Mouse (Mus musculus): ENCODE measurements around the gene Kif22. TPM values are rescaled to one million over a fixed set of nuclear protein-coding genes. Genes with fewer than 3 reads are reported as not detected.

The Kif22 gene
- total RNA-seq, 2 experiments from 2014 or later = 5.3 to 8.2 TPM

DNA sequence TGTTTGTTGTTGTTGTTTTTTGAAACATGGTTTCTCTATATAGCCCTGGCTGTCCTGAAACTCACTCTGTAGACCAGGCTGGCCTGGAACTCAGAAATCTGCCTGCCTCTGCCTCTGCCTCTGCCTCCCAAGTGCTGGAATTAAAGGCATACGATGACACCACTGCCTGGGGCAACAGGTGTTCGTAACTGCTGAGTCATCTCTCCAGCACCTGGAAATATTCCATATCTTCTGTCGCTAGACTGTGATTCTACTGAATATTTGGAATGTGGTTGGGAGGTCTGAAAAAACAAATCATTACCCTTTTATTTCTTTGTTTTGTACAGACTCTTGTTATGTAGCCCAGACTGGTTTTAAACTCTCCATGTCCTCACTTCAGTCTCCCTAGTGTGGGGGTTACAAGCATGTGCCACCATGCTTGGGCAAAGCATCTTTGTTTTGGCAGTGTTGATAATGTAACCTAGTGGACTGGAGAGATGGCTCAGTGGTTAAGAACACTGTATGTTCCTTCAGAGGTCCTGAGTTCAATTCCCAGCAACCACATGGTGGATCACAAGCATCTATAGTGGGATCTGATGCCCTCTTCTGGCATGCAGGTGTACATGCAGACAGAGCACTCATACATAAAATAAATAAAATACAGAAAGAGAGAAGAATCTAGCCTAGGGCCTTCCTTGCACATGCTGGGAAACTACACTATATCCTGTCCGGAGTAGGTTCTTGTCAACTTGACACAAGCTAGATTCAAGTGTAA lies 38.0 kb downstream of the Kif22 start:
- intact Hi-C loops (cut with DNase I) = no loop called here
- DNase-seq (ENCODE audit: low spot score in 2 of 2) = no peak

DNA sequence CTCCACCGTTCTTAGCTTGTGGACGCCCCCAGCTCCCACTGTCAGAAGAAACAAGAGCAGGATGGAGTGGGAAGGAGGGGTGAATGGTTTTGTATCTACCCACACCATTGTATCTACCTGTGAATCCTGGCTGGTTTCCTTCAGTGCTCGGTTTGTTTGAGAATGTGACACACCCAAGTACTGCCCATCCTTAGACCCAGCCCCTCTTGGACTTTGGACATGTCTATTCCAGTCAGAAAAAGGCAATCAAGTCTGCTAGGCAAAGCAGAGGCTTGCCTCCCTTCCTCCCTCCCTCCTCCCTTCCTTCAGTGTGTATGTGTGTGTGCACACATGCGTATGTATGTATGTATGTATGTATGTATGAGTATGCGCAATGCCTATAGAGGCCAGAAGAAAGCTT lies 38.7 kb downstream of the Kif22 start:
- DNase-seq (ENCODE audit: low spot score in 2 of 2) = no peak
- intact Hi-C loops (cut with DNase I) = no loop called here

DNA sequence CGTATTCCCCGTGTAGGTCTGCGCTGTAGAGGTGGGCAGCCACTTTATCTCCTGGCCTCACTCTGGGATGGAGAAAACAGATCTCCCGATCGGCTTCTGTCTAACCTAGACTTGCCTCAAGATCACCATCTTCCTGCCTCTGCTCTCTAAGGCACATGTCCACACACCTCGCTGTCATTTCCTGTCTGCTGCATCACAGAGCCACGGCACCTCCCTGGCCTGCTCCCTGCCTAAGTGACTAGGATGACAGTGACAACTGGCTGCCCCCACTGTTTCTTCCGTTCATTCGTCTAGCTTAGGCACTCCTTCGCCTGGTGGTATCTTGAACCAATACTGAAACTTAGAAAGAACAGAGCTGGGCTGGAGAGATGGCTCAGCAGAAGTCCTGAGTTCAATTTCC lies 42.7 kb downstream of the Kif22 start:
- DNase-seq (ENCODE audit: low spot score in 2 of 2) = no peak
- intact Hi-C loops (cut with DNase I) = no loop called here

DNA sequence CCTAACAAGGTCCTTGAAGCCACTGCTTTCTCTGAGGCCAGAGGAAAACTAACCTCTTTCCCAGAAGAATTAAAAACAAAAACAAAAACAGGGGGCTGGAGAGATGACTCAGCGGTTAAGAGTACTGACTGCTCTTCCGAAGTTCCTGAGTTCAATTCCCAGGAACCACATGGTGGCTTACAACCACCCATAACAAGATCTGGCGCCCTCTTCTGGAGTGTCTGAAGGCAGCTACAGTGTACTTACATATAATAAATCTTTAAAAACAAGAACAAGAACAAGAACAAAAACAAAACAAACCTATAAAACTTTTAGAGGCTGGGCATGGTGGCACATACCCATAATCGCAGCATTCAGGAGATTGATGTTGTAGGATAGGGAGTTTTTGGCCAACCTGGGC lies 45.8 kb downstream of the Kif22 start:
- intact Hi-C loops (cut with DNase I) = no loop called here
- no peak for DNase-seq (ENCODE audit: low spot score in 2 of 2)

DNA sequence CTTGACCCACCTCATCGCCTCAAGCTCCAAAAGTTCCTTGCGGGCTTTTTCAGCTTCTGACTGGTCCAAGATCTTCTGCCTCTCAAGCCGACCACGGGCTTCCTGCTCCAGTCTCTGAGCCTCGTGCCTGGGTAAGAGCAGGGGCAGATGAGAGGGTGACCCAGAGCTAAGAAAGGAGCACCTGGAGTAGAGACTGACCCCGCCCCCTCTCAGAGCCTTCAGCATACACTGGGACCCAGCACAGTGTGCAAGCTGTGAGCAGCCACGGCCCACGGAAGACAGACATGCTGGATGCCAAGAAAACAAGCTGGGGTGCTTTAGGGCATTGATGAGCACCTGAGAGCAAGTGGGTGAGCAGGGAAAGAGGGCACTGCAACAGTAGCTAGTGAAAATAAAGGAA lies 53.5 kb downstream of the Kif22 start:
- intact Hi-C loops (cut with DNase I) = no loop called here
- no peak for DNase-seq (ENCODE audit: low spot score in 2 of 2)

DNA sequence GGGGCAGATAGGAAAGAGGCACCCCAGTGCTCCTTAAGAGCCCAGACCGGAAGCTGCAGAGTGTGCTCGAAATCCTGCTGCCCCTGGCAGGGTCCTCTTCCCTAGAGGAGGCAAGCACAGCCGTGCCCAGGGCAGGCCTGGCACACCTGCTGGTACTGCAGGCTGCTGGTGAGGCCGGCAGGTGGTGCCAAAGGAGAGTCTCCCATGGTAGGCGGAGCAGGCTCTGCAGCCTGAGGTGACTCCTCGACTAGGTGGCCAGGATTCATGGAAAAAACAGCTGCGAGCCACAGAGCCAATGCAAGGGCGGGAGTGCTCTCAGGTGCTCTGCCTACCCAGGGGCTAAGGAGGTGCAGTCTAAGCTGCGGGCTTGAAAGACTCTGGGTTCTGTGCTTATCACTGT lies 56.0 kb downstream of the Kif22 start:
- peak; percentile 47 to 54 for DNase-seq (ENCODE audit: low spot score in 2 of 2)
- intact Hi-C loops (cut with DNase I) = no loop called here

DNA sequence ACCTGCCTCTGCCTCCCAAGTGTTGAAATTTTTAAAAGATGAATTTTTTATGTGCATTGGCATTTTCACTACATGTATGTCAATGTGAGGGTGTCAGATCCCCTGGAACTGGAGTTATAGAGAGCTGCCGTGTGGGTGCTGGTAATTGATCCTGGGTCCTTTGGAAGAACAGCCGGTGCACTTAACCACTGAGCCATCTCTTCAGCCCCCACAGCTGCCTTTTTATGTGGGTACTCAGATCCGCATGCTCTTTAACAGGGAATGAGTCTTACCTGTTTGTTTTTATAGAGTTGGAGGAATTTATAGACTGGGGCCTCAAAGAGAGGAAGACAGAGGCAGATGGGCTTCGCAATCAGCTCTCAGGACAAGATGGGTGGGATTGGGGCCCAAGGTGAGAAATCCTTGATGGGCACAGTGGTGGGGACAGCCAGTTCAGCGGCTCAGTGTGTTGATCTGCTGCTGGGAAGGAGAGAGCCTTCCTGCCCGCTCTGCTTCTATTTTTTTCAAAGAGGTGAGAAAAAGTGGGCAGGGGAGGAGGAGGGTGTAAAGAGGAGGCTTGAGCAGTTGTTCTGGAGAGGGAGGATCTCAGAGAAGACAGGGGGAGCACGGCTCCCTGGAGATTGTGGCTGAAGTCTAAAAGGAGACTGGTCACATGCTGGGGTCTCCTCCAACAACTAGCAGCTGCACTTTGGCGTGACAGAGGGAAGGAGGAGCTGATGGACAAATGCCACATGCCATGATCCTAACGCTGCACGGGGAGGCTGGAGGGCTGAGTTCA lies 57.4 kb downstream of the Kif22 start:
- intact Hi-C loops (cut with DNase I) = loop anchor here (2.0 kb wide), 1 partner anchor 24 kb away; no protein-coding TSS in a partner anchor

DNA sequence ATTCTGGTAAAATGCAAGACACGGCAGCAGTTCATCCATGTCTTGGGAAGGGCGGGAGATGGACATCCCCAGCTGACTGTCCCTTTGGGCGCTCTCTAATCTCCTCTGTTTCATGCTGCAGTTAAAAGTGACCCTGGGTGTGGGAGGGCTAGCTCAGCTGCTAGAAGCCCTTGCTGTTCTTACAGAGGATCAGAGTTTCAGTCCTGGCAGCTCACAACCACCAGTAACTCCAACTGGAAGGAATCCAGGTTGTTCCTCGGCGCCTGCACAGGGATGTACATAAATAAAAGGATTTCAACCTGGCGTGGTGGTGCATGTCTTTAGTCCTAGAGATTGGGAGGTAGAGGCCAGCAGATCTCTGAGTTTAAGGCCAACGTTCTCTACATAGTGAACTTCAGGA lies 59.2 kb downstream of the Kif22 start:
- intact Hi-C loops (cut with DNase I) = no loop called here
- DNase-seq (ENCODE audit: low spot score in 2 of 2) = no peak

More for the DNA sequence above, 57.4 kb downstream of the Kif22 start:
- peak; percentile 53 to 72 for DNase-seq (ENCODE audit: low spot score in 2 of 2)

DNA sequence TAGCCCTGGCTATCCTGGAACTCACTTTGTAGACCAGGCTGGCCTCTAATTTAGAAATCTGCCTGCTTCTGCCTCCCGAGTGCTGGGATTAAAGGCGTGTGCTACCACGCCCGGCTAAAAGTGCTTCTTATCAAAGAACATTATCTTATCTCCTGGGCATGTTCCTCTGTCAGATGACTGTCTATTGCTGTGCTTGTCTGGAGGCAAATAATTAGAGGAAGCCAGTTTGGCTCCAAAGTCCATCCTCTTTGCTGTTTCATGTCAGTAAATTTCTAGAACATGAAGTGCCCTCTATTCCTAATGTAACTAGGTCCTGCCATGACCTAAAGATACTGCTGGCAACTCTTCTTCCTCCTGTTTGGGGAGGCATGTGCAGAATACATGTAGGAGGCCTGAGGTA lies 60.2 kb downstream of the Kif22 start:
- intact Hi-C loops (cut with DNase I) = no loop called here
- DNase-seq (ENCODE audit: low spot score in 2 of 2) = no peak

DNA sequence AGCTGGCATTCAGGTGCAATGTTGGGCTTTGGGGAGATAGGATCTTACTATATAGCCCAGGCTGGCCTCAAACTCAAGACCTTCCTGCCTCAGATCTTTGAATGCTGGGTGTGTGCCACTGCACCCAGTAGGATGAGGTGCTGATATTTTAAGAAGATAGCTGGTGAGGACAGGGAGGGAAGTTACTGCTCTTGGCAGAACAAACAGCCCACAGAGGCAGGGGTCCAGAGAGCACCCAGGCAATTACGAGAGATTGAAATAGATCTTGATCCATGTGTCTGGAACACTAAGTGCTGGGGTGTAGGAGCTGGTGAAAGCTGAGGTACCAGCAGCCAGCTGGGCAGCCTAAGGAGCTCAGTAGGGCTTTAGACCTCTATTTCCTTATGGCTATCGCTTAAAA lies 60.7 kb downstream of the Kif22 start:
- intact Hi-C loops (cut with DNase I) = no loop called here
- DNase-seq (ENCODE audit: low spot score in 2 of 2) = no peak

DNA sequence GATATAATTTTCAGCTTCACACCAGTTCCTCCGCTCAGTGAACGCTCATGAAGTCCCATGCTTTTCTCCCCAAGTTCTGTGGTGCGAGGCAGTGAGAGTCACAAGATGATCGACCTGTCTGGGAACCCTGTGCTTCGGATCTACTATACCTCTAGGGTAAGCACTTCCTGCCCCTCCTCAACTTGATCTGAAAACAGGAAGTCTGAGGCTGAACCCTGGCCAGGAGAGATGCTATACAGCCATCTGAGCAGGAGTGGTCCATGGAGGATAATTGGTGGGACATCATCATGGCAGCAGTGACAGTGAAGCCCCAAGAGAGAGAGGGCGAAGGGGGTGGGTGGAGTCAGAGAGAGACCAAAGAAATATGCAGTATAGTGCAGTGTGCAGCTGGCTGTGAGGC lies 63.4 kb downstream of the Kif22 start:
- intact Hi-C loops (cut with DNase I) = loop anchor here (5.0 kb wide), 1 partner anchor 123 kb away; no protein-coding TSS in a partner anchor
- DNase-seq (ENCODE audit: low spot score in 2 of 2) = no peak

Small RNA genes lying within 50 kb of the gene (microRNA-seq; reads per million reads assigned to microRNA genes)
- not detected for gene Gm44343

Other genes with a start within 250 kb of the Kif22 start
- gene Ppp4c, start 250.0 kb downstream of the Kif22 start, total RNA-seq (2021) = 10 to 100 TPM; 47.5 to 49.9 TPM
- 10 to 100 TPM; 81.6 to 84.1 TPM for gene Fam57b, start 244.8 kb downstream of the Kif22 start, total RNA-seq (2021)
- not detected for gene 4930451I11Rik, start 210.8 kb downstream of the Kif22 start, total RNA-seq (2021)
- gene Doc2a, start 195.1 kb downstream of the Kif22 start, total RNA-seq (2021) = 10 to 100 TPM; 56.3 to 67.0 TPM
- 10 to 100 TPM; 31.1 to 33.8 TPM for gene Hirip3, start 180.5 kb downstream of the Kif22 start, total RNA-seq (2021)
- gene Ino80e, start 180.1 kb downstream of the Kif22 start, total RNA-seq (2021) = 10 to 100 TPM; 47.8 to 49.4 TPM
- 100 to 1,000 TPM; 152 to 156 TPM for gene Taok2, start 157.8 kb downstream of the Kif22 start, total RNA-seq (2021)
- gene Tmem219, start 119.6 kb downstream of the Kif22 start, total RNA-seq (2021) = 10 to 100 TPM; 22.4 to 25.3 TPM
- gene Kctd13, start 113.6 kb downstream of the Kif22 start, total RNA-seq (2021) = 100 to 1,000 TPM; 149 to 167 TPM
- 10 to 100 TPM; 47.2 to 53.0 TPM for gene Asphd1, start 92.9 kb downstream of the Kif22 start, total RNA-seq (2021)
- gene Sez6l2, start 91.9 kb downstream of the Kif22 start, total RNA-seq (2021) = 100 to 1,000 TPM; 413 to 414 TPM
- 100 to 1,000 TPM; 182 to 199 TPM for gene Cdipt, start 66.6 kb downstream of the Kif22 start, total RNA-seq (2021)
- gene Cdiptos, start 66.4 kb downstream of the Kif22 start, total RNA-seq (2021) = not detected
- gene Mvp, start 27.9 kb downstream of the Kif22 start, total RNA-seq (2021) = 1 to 10 TPM; 6.8 to 8.6 TPM
- under 1 TPM in 1 of 2 experiments, not detected in 1; 0.99 TPM for gene Pagr1b, start 26.0 kb downstream of the Kif22 start, total RNA-seq (2021)
- gene Pagr1a, start 25.1 kb downstream of the Kif22 start, total RNA-seq (2021) = 10 to 100 TPM; 25.4 to 28.8 TPM
- 10 to 100 TPM; 36.5 to 50.3 TPM for gene Gm42742, start 21.4 kb downstream of the Kif22 start, total RNA-seq (2021)
- gene Prrt2, start 21.3 kb downstream of the Kif22 start, total RNA-seq (2021) = 100 to 1,000 TPM; 213 to 222 TPM
- 100 to 1,000 TPM; 227 to 234 TPM for gene Maz, start 15.4 kb downstream of the Kif22 start, total RNA-seq (2021)
- gene Zg16, start 44.9 kb upstream of the Kif22 start, total RNA-seq (2021) = not detected
- 1 to 10 TPM; 1.1 to 1.3 TPM for gene AI467606, start 48.9 kb upstream of the Kif22 start, total RNA-seq (2021)
- gene Qprt, start 79.8 kb upstream of the Kif22 start, total RNA-seq (2021) = under 1 TPM in 1 of 2 experiments, not detected in 1; 0.63 TPM
- under 1 TPM; 0.12 to 0.25 TPM for gene Spn, start 95.4 kb upstream of the Kif22 start, total RNA-seq (2021)
- 10 to 100 TPM; 81.4 to 89.5 TPM for gene Cd2bp2, start 153.6 kb upstream of the Kif22 start, total RNA-seq (2021)
- 100 to 1,000 TPM in 1 of 2 experiments, 10 to 100 TPM in 1; 90.8 to 101 TPM for gene Tbc1d10b, start 166.0 kb upstream of the Kif22 start, total RNA-seq (2021)
- gene Mylpf, start 166.4 kb upstream of the Kif22 start, total RNA-seq (2021) = 1 to 10 TPM; 1.7 to 3.9 TPM
- gene Zfp553, start 190.6 kb upstream of the Kif22 start, total RNA-seq (2021) = 10 to 100 TPM; 18.6 to 19.4 TPM
- 1 to 10 TPM; 3.2 to 5.6 TPM for gene Sept1, start 190.7 kb upstream of the Kif22 start, total RNA-seq (2021)
- gene Zfp771, start 201.8 kb upstream of the Kif22 start, total RNA-seq (2021) = 10 to 100 TPM; 61.0 to 61.4 TPM
- gene Dctpp1, start 218.2 kb upstream of the Kif22 start, total RNA-seq (2021) = 10 to 100 TPM; 21.8 to 30.7 TPM
- 10 to 100 TPM; 38.4 to 43.1 TPM for gene Sephs2, start 231.6 kb upstream of the Kif22 start, total RNA-seq (2021)